Mouse (Mus musculus) CH12.LX (cell line): ENCODE measurements around the gene Uba2. TPM values are rescaled to one million over a fixed set of nuclear protein-coding genes. Genes with fewer than 3 reads are reported as not detected.

ENCODE experiments used
- DNase-seq: peaks from one replicate; pipeline ENCODE4 v3.0.0-alpha.2; 2013; ENCODE audit errors: extremely low read depth
- H3K27ac ChIP-seq: 2 replicates; pipeline ENCODE4 v1.5.1; 2012; ENCODE audit warnings: low read depth, mild to moderate bottlenecking, control low read depth, moderate library complexity; ENCODE audit not compliant: insufficient read depth
- H3K27me3 ChIP-seq: replicated peaks from 2 replicates; pipeline ENCODE3; 2012; ENCODE audit warnings: inconsistent platforms
- H3K36me3 ChIP-seq, 2 experiments: replicated peaks in 1 of 2; 2 replicates each; pipeline versions ENCODE3 to v1.6.1; 2012; ENCODE audit warnings: inconsistent platforms in 1 of 2, low read length in 1 of 2, mild to moderate bottlenecking in 1 of 2, mixed read lengths in 1 of 2, moderate library complexity in 1 of 2; ENCODE audit not compliant: control insufficient read depth in 1 of 2, insufficient read depth in 1 of 2
- H3K4me1 ChIP-seq, 2 experiments: 2 replicates each; pipeline ENCODE4 v1.6.1; 2012; ENCODE audit warnings: inconsistent platforms in 1 of 2, moderate library complexity in 1 of 2; ENCODE audit not compliant: insufficient read depth in 2 of 2, control insufficient read depth in 1 of 2
- H3K4me2 ChIP-seq: 2 replicates; pipeline ENCODE4 v1.6.1; 2012; ENCODE audit warnings: low read depth, mild to moderate bottlenecking, control low read depth; ENCODE audit not compliant: poor library complexity, insufficient read depth, severe bottlenecking
- H3K4me3 ChIP-seq, 3 experiments: fragments of 150-350 bp in 1 of 3; sonication (generic) in 1 of 3; replicated peaks in 1 of 3; 2 replicates each; pipeline versions ENCODE3 to v1.5.1; 2011 to 2012; ENCODE audit warnings: low read depth in 2 of 3, low read length in 2 of 3, mild to moderate bottlenecking in 2 of 3, moderate library complexity in 2 of 3, control low read depth in 1 of 3, improper control_type of control experiment in 1 of 3, inconsistent platforms in 1 of 3, mixed read lengths in 1 of 3; ENCODE audit not compliant: poor library complexity in 1 of 3
- H3K79me2 ChIP-seq: replicated peaks from 2 replicates; pipeline ENCODE4 v1.6.1; 2012; ENCODE audit warnings: mild to moderate bottlenecking, moderate library complexity; ENCODE audit not compliant: control insufficient read depth, poor library complexity, insufficient read depth, severe bottlenecking; ENCODE audit errors: extremely low read depth
- H3K9ac ChIP-seq: 2 replicates; pipeline ENCODE4 v1.6.1; 2012; ENCODE audit warnings: low read depth, mild to moderate bottlenecking, control low read depth, moderate library complexity; ENCODE audit not compliant: insufficient read depth
- H3K9me3 ChIP-seq: replicated peaks from 2 replicates; pipeline ENCODE3; 2012; ENCODE audit warnings: low read length, inconsistent platforms, mixed read lengths
- BHLHE40 ChIP-seq: IDR thresholded peaks from 2 replicates; pipeline ENCODE4 v1.6.1; 2011; ENCODE audit warnings: mild to moderate bottlenecking, low read depth, low read length, improper control_type of control experiment
- CTCF ChIP-seq, 2 experiments: IDR thresholded peaks in 1 of 2; conservative IDR thresholded peaks in 1 of 2; 2 replicates each; pipeline ENCODE4 v1.5.1; 2011 to 2012; ENCODE audit warnings: low read depth in 2 of 2, low read length in 2 of 2, improper control_type of control experiment in 1 of 2, inconsistent platforms in 1 of 2, mild to moderate bottlenecking in 1 of 2, moderate library complexity in 1 of 2
- E2F4 ChIP-seq: IDR thresholded peaks from 2 replicates; pipeline ENCODE4 v1.6.1; 2011; ENCODE audit warnings: low read depth, low read length, improper control_type of control experiment; ENCODE audit not compliant: insufficient replicate concordance
- EP300 ChIP-seq: IDR thresholded peaks from 2 replicates; pipeline ENCODE4 v1.6.1; 2011; ENCODE audit warnings: low read length, improper control_type of control experiment
- ETS1 ChIP-seq: conservative IDR thresholded peaks from 2 replicates; pipeline ENCODE4 v1.6.1; 2012; ENCODE audit warnings: low read depth, mild to moderate bottlenecking, inconsistent platforms, low read length, improper control_type of control experiment, moderate library complexity
- JUND ChIP-seq: conservative IDR thresholded peaks from 2 replicates; pipeline ENCODE4 v1.6.1; 2011; ENCODE audit warnings: low read depth, low read length, improper control_type of control experiment
- KAT2A ChIP-seq: IDR thresholded peaks from 2 replicates; pipeline ENCODE4 v1.6.1; 2012; ENCODE audit warnings: low read length, improper control_type of control experiment, inconsistent platforms; ENCODE audit not compliant: insufficient replicate concordance
- MAZ ChIP-seq: IDR thresholded peaks from 2 replicates; pipeline ENCODE4 v1.6.1; 2012; ENCODE audit warnings: low read depth, mild to moderate bottlenecking, inconsistent platforms, low read length, improper control_type of control experiment, moderate library complexity
- NRF1 ChIP-seq: IDR thresholded peaks from 2 replicates; pipeline ENCODE4 v1.6.1; 2014; ENCODE audit warnings: low read depth, mild to moderate bottlenecking, inconsistent platforms, low read length, improper control_type of control experiment, moderate library complexity
- POLR2AphosphoS2 ChIP-seq: IDR thresholded peaks from 2 replicates; pipeline ENCODE4 v1.6.1; 2011; ENCODE audit warnings: low read depth, low read length, improper control_type of control experiment
- RAD21 ChIP-seq: IDR thresholded peaks from 2 replicates; pipeline ENCODE4 v1.6.1; 2011; ENCODE audit warnings: low read depth, mild to moderate bottlenecking, low read length, improper control_type of control experiment, moderate library complexity
- RCOR1 ChIP-seq: conservative IDR thresholded peaks from 2 replicates; pipeline ENCODE4 v1.6.1; 2012; ENCODE audit warnings: low read depth, mild to moderate bottlenecking, inconsistent platforms, low read length, improper control_type of control experiment
- SIN3A ChIP-seq: IDR thresholded peaks from 2 replicates; pipeline ENCODE4 v1.6.1; 2012; ENCODE audit warnings: low read length, improper control_type of control experiment, inconsistent platforms
- SMC3 ChIP-seq: IDR thresholded peaks from 2 replicates; pipeline ENCODE4 v1.6.1; 2011; ENCODE audit warnings: low read depth, low read length, improper control_type of control experiment
- TBP ChIP-seq: conservative IDR thresholded peaks from 2 replicates; pipeline ENCODE4 v1.6.1; 2011; ENCODE audit warnings: low read depth, low read length, improper control_type of control experiment
- UBTF ChIP-seq: IDR thresholded peaks from 2 replicates; pipeline ENCODE4 v1.6.1; 2012; ENCODE audit warnings: low read depth, mild to moderate bottlenecking, inconsistent platforms, low read length, improper control_type of control experiment, moderate library complexity
- ZMIZ1 ChIP-seq: IDR thresholded peaks from 2 replicates; pipeline ENCODE4 v1.6.1; 2012; ENCODE audit warnings: low read depth, mild to moderate bottlenecking, inconsistent platforms, low read length, improper control_type of control experiment
- ZNF384 ChIP-seq: IDR thresholded peaks from 2 replicates; pipeline ENCODE4 v1.6.1; 2012; ENCODE audit warnings: low read depth, low read length, improper control_type of control experiment, inconsistent platforms
- dilution Hi-C: fragments of 300-500 bp; cut with MboI; formaldehyde crosslinking; loops from 2 replicates; pipeline ENCODE4 v1.14.3; 2020; ENCODE audit warnings: low sequenced_read_pairs; ENCODE audit not compliant: extremely low pct_unique_long_range_greater_than_20kb, extremely low pct_ligation_motif_present
- in situ Hi-C: fragments of 300-500 bp; cut with MboI; formaldehyde crosslinking; loops from 3 replicates; pipeline ENCODE4 v1.14.3; 2019; ENCODE audit warnings: low sequenced_read_pairs, low pct_ligation_motif_present, low pct_unique_long_range_greater_than_20kb, mixed read lengths
- polyA plus RNA-seq: library from polyadenylated mRNA; unstranded; fragments of >175 nt; gene quantifications from 2 replicates; pipeline ENCODE4 v1.2.1, GENCODE M21; 2012; ENCODE audit warnings: low read depth; ENCODE audit not compliant: insufficient read length
- total RNA-seq, 2 experiments: library from RNA; depleted of rRNA; stranded (reverse); fragments of 300-350 nt in 1 of 2; fragments of >200 nt in 1 of 2; gene quantifications; 2 replicates each; pipeline ENCODE4 v1.2.3; 2012 to 2014

The Uba2 gene
- total and polyA plus RNA-seq, 3 experiments, result 161 to 341 (median 180) TPM

GRCm38 (mm10) chr7:34126291-34126690 lies 43.1 kb downstream of the Uba2 start:
- Histone ChIP-seq H3K9ac (no peak overlapping the region), H3K36me3 (no peaks in the 10 kb centered on the region), H3K79me2 (no peaks in the 10 kb centered on the region), H3K9me3 (peaks cover 14% of the 10 kb centered on the region), H3K4me2 (no peak overlapping the region), H3K4me3 (no peak overlapping the region), H3K27ac (no peak overlapping the region), H3K27me3 (peaks cover 20% of the 10 kb centered on the region), H3K4me1 (no peaks in the 10 kb centered on the region)
- no peak for DNase-seq
- TF ChIP-seq EP300 (no peak), MAZ (no peak), UBTF (no peak), E2F4 (no peak), KAT2A (no peak), ZNF384 (no peak), CTCF (conservative IDR thresholded peaks at IDR 0.05 in 1 of 2, IDR thresholded peaks at IDR 0.05 in 1 of 2; ENCODE audit: low read depth in 2 of 2, low read length in 2 of 2) (no peak), BHLHE40 (no peak), ETS1 (no peak), ZMIZ1 (no peak)
- dilution Hi-C loops, result no loop called here
- in situ Hi-C loops, result loop anchor here (25.0 kb wide), 1 partner anchor 239 kb away; no protein-coding TSS in a partner anchor

DNA sequence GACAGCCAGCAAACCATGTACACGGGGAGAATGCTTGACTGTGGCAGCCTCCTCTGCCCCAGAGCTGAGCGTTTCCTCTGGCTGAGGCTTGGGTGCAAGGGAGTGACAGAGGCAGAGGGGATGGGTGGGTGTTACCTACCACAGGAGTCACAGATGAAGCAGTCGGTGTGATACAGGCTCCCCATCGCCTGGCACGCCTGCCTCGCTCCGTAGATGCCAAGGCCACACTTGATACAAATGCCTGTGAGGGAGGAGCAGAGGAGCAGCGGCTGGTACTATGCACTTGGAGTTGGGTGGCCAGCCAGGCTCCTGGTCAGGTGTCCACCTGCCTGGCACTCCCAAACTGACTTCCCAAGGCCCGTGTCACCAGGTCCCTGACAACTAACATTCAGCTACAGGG lies 44.1 kb downstream of the Uba2 start:
- no peak for DNase-seq
- H3K9ac ChIP-seq, result no peak overlapping the region
- in situ Hi-C loops (loop anchor here (25.0 kb wide), 1 partner anchor 238 kb away; no protein-coding TSS in a partner anchor), dilution Hi-C loops (no loop called here)
- TF ChIP-seq JUND, result no peak
- TF ChIP-seq POLR2AphosphoS2, result no peak
- no peak for TF ChIP-seq RAD21
- no peak for TF ChIP-seq RCOR1
- no peak for TF ChIP-seq SMC3
- TF ChIP-seq TBP, result no peak
- TF ChIP-seq SIN3A, result no peak
- no peak for TF ChIP-seq NRF1
- TF ChIP-seq MAZ, result no peak
- H3K36me3 ChIP-seq, result no peaks in the 10 kb centered on the region
- peaks cover 14% of the 10 kb centered on the region for H3K9me3 ChIP-seq
- no peak overlapping the region for H3K27ac ChIP-seq
- no peaks in the 10 kb centered on the region for H3K4me1 ChIP-seq
- H3K27me3 ChIP-seq, result peaks cover 20% of the 10 kb centered on the region
- H3K4me3 ChIP-seq, result no peak overlapping the region
- no peak overlapping the region for H3K4me2 ChIP-seq
- no peaks in the 10 kb centered on the region for H3K79me2 ChIP-seq
